Mouse (Mus musculus): ENCODE measurements at regions not wholly inside any gene's neighbourhood (a gene's known extent, or its start where the extent isn't known, plus 50 kb on each side); places are given as distances from the start of the nearest gene placed in this dataset.
A peak's percentile ranks its signal among the peaks of the same experiment; 100 is the strongest.

GRCm38 (mm10) chrX:167011977-167012542, 197.1 kb downstream of the Tmsb4x start:
- H3K36me3 ChIP-seq (ENCODE audit: control insufficient read depth, insufficient read depth, low read length), result no peaks in the 10 kb centered on the region
- no peaks in the 10 kb centered on the region for H3K27me3 ChIP-seq (ENCODE audit: control insufficient read depth, insufficient read depth, low read length)
- H3K79me2 ChIP-seq (replicated peaks; ENCODE audit: control insufficient read depth, insufficient read depth, low read length), result no peaks in the 10 kb centered on the region
- H3K4me1 ChIP-seq (ENCODE audit: control insufficient read depth, insufficient read depth, low read length), result no peaks in the 10 kb centered on the region
- TF ChIP-seq EP300 (IDR thresholded peaks at IDR 0.05; ENCODE audit: insufficient read depth, low read depth, low read length), result no peak
- TF ChIP-seq POLR2A (IDR thresholded peaks at IDR 0.05; ENCODE audit: insufficient read depth, low read depth, low read length), result no peak
- no peak overlapping the region for H3K27ac ChIP-seq
- 61% methylated on average over 1 of the region's 1 CpGs for WGBS
- H3K9ac ChIP-seq (ENCODE audit: low read depth, low read length), result no peak overlapping the region
- no peak overlapping the region for H3K4me3 ChIP-seq
- no peak for DNase-seq
- intact Hi-C loops (cut with DNase I), result loop anchor here (2.0 kb wide), 1 partner anchor 351 kb away; no protein-coding TSS in a partner anchor

DNA sequence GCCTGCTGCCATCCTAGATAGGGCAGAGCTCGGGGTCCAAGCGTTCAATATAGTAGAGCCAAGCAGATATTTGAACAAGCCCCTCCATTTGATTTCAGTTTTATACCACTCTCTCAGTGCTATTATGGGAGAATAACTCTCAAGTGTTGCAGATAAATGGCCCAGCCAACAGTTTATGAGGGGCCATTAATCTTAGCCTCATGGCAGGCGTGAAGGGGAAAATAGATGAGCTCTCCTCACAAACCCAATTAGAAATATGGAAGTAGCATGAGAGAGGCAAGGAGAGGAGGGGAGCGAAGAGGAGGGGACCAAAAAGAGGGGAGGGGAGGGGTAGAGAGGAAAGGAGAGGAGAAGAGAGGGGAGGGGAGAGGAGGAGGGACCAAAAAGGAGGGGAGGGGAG, 213.3 kb downstream of the Tmsb4x start:
- no peaks in the 10 kb centered on the region for H3K36me3 ChIP-seq (ENCODE audit: control insufficient read depth, insufficient read depth, low read length)
- H3K9ac ChIP-seq (ENCODE audit: low read depth, low read length), result no peak overlapping the region
- no peaks in the 10 kb centered on the region for H3K79me2 ChIP-seq (replicated peaks; ENCODE audit: control insufficient read depth, insufficient read depth, low read length)
- no peak for TF ChIP-seq CTCF (IDR thresholded peaks at IDR 0.05)
- no peak for TF ChIP-seq POLR2A (IDR thresholded peaks at IDR 0.05; ENCODE audit: insufficient read depth, low read depth, low read length)
- no peak for TF ChIP-seq EP300 (IDR thresholded peaks at IDR 0.05; ENCODE audit: insufficient read depth, low read depth, low read length)
- no peaks in the 10 kb centered on the region for H3K4me1 ChIP-seq (ENCODE audit: control insufficient read depth, insufficient read depth, low read length)
- intact Hi-C loops (cut with DNase I), result no loop called here
- no peak for DNase-seq
- no peaks in the 10 kb centered on the region for H3K27me3 ChIP-seq (ENCODE audit: control insufficient read depth, insufficient read depth, low read length)
- no peak overlapping the region for H3K27ac ChIP-seq
- H3K4me3 ChIP-seq, result no peak overlapping the region
- WGBS, result 79% methylated on average over 4 of the region's 4 CpGs

GRCm38 (mm10) chrX:166981003-166981402, 228.1 kb downstream of the Tmsb4x start:
- Histone ChIP-seq H3K27ac (no peak overlapping the region), H3K79me2 (replicated peaks; ENCODE audit: control insufficient read depth, insufficient read depth, low read length) (no peaks in the 10 kb centered on the region), H3K9ac (ENCODE audit: low read depth, low read length) (no peak overlapping the region), H3K4me3 (no peak overlapping the region), H3K27me3 (ENCODE audit: control insufficient read depth, insufficient read depth, low read length) (no peaks in the 10 kb centered on the region), H3K4me1 (ENCODE audit: control insufficient read depth, insufficient read depth, low read length) (peaks cover 2% of the 10 kb centered on the region), H3K36me3 (ENCODE audit: control insufficient read depth, insufficient read depth, low read length) (no peaks in the 10 kb centered on the region)
- no peak for DNase-seq
- intact Hi-C loops (cut with DNase I), result no loop called here
- no peak for TF ChIP-seq CTCF (IDR thresholded peaks at IDR 0.05)
- no peak for TF ChIP-seq POLR2A (IDR thresholded peaks at IDR 0.05; ENCODE audit: insufficient read depth, low read depth, low read length)
- no peak for TF ChIP-seq EP300 (IDR thresholded peaks at IDR 0.05; ENCODE audit: insufficient read depth, low read depth, low read length)
- 39% methylated on average over 6 of the region's 6 CpGs for WGBS

- H3K36me3 ChIP-seq (ENCODE audit: control insufficient read depth, insufficient read depth, low read length), result no peaks in the 10 kb centered on the region
- no peaks in the 10 kb centered on the region for H3K79me2 ChIP-seq (replicated peaks; ENCODE audit: control insufficient read depth, insufficient read depth, low read length)
- H3K4me3 ChIP-seq, result no peak overlapping the region
- no peak overlapping the region for H3K9ac ChIP-seq (ENCODE audit: low read depth, low read length)
- H3K27me3 ChIP-seq (ENCODE audit: control insufficient read depth, insufficient read depth, low read length), result no peaks in the 10 kb centered on the region
- H3K4me1 ChIP-seq (ENCODE audit: control insufficient read depth, insufficient read depth, low read length), result peaks cover 2% of the 10 kb centered on the region
- intact Hi-C loops (cut with DNase I), result no loop called here
- TF ChIP-seq CTCF (IDR thresholded peaks at IDR 0.05) (no peak), POLR2A (IDR thresholded peaks at IDR 0.05; ENCODE audit: insufficient read depth, low read depth, low read length) (no peak), EP300 (IDR thresholded peaks at IDR 0.05; ENCODE audit: insufficient read depth, low read depth, low read length) (no peak)
- no peak overlapping the region for H3K27ac ChIP-seq
- no peak for DNase-seq
- 53% methylated on average over 4 of the region's 4 CpGs for WGBS
These were observed 228.6 kb downstream of the Tmsb4x start for GRCm38 (mm10) chrX:166980504-166980903.

GRCm38 (mm10) chrX:166977029-166977428, 232.1 kb downstream of the Tmsb4x start:
- intact Hi-C loops (cut with DNase I), result no loop called here
- no peak for TF ChIP-seq POLR2A (IDR thresholded peaks at IDR 0.05; ENCODE audit: insufficient read depth, low read depth, low read length)
- no peak for TF ChIP-seq EP300 (IDR thresholded peaks at IDR 0.05; ENCODE audit: insufficient read depth, low read depth, low read length)
- TF ChIP-seq CTCF (IDR thresholded peaks at IDR 0.05), result no peak
- H3K27ac ChIP-seq, result no peak overlapping the region

DNA sequence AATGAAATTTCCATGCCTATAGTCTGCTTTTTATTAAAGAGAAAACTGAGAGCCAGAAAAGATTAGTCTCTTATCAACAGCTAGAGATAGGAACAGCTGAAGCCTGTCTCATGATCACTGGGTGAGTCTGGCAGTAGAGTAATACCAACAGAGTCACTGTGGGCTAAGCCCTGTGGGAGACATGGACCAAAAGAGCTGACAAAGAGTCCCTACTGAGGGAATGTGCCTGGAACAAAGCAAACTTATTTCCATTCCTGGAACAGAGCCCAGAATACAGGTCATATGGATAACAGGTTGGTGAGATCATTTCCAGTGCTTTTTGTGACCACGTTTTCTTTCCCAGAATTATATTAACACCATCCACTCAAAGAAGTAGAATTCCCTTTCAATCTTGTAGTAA, 237.4 kb downstream of the Tmsb4x start:
- no peak for TF ChIP-seq EP300 (IDR thresholded peaks at IDR 0.05; ENCODE audit: insufficient read depth, low read depth, low read length)
- TF ChIP-seq POLR2A (IDR thresholded peaks at IDR 0.05; ENCODE audit: insufficient read depth, low read depth, low read length), result no peak
- TF ChIP-seq CTCF (IDR thresholded peaks at IDR 0.05), result no peak
- Histone ChIP-seq H3K9ac (ENCODE audit: low read depth, low read length) (no peak overlapping the region), H3K27ac (peak overlapping the region; percentile 28), H3K79me2 (replicated peaks; ENCODE audit: control insufficient read depth, insufficient read depth, low read length) (no peaks in the 10 kb centered on the region), H3K4me3 (no peak overlapping the region), H3K27me3 (ENCODE audit: control insufficient read depth, insufficient read depth, low read length) (no peaks in the 10 kb centered on the region), H3K4me1 (ENCODE audit: control insufficient read depth, insufficient read depth, low read length) (no peaks in the 10 kb centered on the region; the same call in 1 of the 2 replicates), H3K36me3 (ENCODE audit: control insufficient read depth, insufficient read depth, low read length) (no peaks in the 10 kb centered on the region)
- 8% methylated on average over 1 of the region's 1 CpGs for WGBS
- intact Hi-C loops (cut with DNase I), result no loop called here
- DNase-seq, result no peak

More at GRCm38 (mm10) chrX:166977029-166977428, 232.1 kb downstream of the Tmsb4x start:
- H3K27me3 ChIP-seq (ENCODE audit: control insufficient read depth, insufficient read depth, low read length), result no peaks in the 10 kb centered on the region
- H3K79me2 ChIP-seq (replicated peaks; ENCODE audit: control insufficient read depth, insufficient read depth, low read length), result no peaks in the 10 kb centered on the region
- H3K36me3 ChIP-seq (ENCODE audit: control insufficient read depth, insufficient read depth, low read length), result no peaks in the 10 kb centered on the region
- DNase-seq, result no peak
- no peak overlapping the region for H3K4me3 ChIP-seq
- H3K9ac ChIP-seq (ENCODE audit: low read depth, low read length), result no peak overlapping the region
- peaks cover 2% of the 10 kb centered on the region for H3K4me1 ChIP-seq (ENCODE audit: control insufficient read depth, insufficient read depth, low read length)
